Mouse (Mus musculus) fibroblast of lung, adult 2 months (primary cell): Measurements from ENCODE around the gene Spin1.
"Not testable (repeated sequence)": the region's sequence is repeated elsewhere in the genome, so short reads cannot be mapped to it uniquely, and the experiment has no call there.

Experiments used
- DNase-seq: peaks from one replicate; pipeline ENCODE4 v3.0.0-alpha.2; 2011; ENCODE audit warnings: low read depth

Gene Spin1

DNA sequence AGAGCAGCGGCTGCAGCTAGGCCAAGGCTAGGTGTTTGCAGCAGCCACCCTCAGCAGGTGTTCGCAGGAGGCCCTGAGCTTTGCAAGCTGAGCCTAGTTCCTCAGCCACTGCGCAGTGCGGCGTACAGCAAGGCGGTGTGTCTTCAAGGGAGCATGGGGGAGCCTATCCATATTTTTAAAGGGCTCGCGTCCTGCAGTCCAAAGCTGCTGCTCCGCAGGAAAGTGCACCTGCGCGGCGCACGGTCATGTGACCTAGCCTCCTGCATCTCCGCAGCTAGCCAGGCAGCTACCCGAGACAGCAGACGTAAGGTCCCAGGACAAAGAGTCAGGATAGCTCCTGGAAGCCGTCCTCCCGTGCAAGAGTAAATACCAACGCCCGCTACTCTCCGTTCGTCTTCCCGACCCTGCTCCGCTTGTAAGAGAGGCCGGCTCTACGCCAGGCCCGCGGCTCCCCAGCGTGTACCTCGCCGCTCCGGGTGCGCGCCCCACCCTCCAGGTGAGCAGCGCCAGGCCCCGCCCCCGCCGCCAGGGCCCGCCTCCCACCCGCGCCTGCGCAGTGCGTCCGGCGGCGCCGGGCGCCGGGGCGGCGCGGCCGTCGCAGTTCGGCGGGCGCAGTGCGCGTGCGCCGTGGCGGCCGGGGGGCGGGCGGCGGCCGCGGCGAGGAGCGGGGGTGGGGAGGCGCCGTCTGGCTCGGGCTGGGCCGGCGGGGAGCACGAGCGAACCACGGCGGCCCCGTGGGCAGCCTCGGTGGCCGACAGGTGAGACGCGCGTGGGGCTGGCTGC lies at the start of gene Spin1:
Spin1 (plus strand) TSS at position 648 of the 783 bp plus-strand sequence.
- no peak for DNase-seq

DNA sequence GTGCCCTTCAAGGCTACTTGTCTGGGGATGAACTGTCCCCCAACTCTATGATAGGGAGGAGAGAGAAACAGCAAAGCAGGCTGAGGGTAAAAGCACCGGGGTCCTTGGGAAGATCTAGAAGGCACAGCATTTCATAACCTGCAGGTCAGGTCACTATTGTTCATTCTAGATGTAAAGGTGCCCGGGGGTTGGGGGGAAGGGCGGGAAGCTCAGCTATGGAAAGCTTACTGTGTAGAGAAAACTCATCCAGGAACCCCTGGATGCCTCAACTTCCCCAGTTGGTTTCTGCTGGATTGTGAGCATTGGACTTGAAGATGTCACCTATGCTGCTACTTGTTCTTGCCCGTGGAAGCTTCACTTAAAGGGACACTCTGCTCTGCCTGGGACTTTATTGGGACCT lies 49.7 kb upstream of the Spin1 start:
- DNase-seq = no peak

DNA sequence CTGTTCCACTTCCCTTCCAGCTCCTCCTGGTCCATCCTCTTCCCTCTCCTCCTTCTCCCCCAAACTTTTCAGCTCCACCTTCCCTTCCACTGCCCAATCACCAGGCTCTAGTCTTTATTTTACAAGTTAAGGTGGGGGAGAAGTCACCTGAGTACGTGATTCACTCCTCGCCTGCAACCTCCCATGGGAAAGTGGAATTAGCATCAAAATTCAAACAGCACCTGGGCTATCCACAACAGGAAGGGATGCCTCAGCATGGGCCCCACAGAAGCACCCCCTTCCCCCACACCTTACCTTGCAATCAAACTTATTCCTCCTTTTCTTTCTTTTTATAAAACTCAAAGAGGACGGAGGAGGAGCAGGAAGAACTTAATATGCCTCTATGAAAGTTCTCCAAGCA lies 48.3 kb upstream of the Spin1 start:
- no peak for DNase-seq

DNA sequence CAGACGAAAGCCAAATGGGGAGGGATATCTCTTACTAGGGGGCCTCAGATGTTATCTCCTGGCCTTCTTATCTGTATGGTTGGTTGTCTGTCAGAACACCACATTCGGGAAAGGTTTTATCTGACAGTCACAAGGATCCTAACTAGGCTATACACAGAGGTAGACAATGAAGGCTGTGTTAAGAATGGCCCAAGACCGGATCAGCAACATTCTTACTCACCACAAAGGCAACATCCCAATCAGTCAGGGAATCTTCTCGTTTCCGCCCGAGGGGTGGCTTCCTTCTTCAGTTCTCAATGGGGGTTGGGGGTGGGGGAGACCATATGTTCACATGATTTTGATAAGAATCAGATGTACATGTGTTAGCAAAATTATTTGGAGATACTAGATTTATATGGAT lies 37.7 kb upstream of the Spin1 start:
- DNase-seq = no peak

DNA sequence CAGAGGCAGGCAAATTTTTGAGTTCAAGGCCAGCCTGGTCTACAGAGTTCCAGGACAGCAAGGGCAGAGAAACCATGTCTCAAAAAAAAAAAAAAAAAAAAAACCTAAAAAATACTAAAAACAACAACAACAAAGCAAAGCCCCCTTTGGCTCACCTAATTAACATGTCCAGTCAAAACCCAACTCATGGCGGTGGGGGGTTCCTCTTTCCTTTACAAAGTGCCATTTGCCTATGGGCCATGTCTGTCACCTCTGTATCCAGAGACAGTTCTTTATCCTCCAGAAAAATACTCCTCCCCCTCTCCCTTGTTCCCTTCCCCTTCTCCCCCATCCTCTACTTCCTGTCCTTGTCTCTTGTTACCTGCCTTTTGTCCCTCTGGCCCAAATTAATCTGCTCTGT lies 37.0 kb upstream of the Spin1 start:
- no peak for DNase-seq

DNA sequence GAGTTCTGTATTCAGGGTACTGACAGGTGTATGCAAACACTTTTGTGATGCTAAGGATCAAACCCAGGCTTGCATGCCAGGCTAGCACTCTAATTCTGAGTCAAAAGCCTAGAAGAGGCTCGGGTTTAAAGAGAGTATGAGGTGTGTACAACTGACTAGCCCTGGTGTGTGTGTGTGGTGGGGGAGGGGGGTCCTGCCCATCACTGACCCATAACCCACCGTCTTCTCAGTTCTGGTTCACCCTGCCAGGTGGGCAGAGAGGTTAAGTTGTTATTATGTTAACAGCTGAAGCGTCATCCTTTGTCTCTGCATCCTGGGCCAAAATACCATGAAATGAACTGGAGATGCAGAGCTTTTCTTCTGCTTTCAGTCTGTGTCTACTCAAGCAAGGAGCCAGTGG lies 36.3 kb upstream of the Spin1 start:
- DNase-seq = no peak

DNA sequence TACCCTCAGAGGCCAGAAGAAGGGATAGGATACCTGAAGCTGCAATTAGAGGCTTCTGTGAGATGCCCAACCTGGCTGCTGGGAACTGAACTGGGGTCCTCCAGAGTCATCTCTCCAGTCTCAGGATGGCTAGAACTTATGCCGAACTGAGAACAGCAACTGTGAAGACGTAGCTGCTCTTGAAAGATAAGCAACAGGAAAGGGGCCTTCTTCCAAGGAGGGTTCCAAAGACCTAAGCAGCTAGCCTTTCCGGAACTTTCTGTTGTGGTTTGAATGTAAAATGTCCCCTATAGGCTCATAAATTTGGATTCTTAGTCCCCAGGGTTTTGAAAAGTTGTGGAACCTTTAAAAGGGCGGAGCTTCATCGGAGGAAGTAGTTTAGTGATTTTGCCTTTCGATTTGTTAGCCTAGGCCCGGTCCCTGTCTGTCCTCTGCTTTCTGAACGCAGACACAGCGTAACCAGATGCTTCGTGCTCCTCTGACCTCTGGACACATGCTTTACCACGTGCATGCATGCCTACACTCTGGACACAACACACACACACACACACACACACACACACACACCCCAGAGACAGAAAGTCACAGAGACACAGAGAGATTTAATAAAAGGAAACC lies 29.5 kb upstream of the Spin1 start:
- no peak for DNase-seq

DNA sequence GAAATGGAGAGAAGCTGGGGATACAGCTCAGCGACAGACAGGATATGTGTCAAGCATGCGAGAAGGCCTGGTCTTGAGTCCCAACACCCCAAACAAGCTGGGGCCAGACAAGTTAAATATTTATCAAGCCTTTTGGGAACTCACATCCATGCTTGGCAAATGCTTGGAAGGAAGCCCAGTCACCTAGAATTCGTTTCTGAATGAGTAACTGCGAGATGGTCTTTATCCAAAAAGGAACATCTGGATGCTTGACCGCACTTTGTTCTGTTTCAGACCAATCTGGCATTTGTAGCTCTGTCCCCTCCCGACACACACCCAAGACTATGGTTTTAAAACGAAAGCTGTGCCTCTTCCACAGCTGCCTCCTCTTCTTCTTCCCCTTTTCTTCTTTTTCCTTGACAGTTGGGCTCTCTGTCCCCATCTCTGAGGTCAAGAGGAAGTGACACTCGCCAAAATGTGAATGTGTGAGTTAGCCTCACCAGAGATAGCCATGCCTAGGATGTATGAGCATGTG lies 28.9 kb upstream of the Spin1 start:
- DNase-seq = peak; percentile 63

DNA sequence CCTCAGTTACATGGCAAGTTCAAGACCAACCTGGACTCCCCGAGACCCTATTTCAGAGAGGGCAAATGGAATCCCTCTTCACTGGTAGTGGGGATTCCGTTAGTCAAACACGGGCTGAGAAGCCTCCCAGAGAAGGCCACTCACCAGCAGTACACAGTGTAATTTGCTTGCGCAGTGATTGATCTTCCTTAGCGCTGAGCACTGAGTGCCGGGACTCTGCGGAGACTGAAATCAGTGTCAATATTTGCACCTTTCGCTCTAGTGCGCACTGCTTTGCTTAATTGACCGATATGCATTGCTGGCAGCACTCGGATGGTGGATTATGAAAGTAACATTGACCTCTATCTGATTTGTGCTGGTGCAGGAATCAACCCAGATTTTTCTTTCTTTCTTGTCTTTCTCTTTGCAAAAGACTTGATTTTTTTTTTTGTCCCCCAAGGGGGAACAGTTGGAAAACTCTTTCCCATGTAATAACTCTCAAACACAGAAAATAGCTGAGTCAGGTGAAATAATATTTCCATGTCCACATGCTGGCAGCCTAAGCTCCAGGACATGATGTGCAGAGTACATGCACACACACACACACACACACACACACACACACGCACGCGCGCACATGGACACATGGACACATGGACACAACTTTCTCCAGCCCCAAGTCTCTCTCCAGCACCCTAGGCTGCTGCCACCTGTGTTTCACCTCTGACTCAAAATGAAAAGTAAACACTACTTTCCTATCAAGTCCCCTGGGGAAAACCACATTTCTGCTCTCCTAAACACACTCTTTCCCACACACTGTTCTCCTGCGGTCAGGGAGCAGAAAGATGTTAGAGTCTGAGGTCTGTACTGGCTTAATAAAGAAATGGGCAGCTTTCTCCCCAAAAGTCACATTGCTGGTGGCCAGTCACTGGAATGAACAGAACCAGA lies 27.5 kb upstream of the Spin1 start:
- DNase-seq = no peak

DNA sequence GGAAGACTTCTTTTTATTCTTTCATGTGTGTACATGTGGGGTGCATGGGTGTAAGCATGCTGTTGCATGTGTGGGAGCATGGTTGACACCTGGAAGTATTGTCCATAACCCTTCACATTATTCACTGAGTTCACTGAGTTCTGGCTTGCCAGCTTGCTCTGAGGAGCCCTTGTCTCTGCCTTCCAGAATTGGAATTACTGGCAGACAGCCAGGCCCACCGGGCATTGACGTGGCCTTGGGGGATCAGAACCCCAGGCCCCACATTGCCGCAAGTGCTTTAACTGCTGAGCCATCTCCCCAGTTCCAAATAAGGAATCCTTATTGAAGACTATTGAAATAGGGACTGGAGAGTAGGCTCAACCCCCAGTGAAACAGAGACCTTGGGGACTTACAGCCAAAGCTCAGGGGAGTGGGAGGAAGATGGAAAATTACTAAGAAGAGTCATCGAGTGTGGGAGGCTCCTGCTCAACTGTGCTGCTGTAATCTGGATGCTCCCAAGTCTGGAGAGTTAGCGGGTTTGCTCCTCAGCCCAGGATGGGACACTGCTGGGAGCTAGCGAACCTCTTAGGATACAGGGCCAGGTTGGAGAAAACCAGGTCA lies 26.5 kb upstream of the Spin1 start:
- DNase-seq = no peak

DNA sequence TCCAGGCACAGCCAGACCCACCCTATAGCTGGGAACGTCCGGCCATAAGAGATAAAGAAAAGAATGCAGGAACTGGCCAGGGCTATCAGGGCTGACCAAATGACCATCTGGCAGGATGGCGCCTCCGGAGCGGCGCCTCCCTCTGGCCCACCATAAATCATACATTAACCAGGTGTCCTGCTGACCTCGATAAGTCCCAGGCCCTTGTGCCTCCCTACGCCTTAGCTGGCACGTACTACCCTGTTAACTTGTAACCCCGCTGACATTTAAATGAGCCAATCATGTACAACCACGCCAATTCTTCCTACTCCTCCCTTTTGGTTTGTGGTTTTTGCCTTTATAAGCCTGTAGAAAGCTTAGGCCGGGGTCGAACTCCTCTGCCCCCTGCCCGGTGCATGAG lies 24.5 kb upstream of the Spin1 start:
- not testable (repeated sequence) for DNase-seq

DNA sequence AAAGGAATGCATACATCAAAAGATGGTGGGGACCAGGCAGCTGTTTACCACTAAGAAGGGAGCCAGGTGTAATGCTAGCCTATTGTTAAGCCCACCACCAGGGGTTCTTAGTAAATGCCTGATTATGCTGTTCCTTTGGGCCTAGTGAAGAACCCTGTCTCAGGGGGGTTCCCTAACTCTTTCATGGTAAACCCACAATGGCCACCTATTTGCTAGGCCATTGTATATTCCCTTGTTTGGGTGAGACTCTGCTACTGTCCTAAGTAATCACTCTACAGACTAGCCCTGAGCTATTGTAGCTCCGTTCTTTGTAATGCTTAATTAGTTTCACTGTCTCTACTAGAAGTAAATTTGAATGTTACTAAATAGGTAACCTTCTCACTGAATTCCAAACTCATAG lies 22.1 kb upstream of the Spin1 start:
- DNase-seq = not testable (repeated sequence)

DNA sequence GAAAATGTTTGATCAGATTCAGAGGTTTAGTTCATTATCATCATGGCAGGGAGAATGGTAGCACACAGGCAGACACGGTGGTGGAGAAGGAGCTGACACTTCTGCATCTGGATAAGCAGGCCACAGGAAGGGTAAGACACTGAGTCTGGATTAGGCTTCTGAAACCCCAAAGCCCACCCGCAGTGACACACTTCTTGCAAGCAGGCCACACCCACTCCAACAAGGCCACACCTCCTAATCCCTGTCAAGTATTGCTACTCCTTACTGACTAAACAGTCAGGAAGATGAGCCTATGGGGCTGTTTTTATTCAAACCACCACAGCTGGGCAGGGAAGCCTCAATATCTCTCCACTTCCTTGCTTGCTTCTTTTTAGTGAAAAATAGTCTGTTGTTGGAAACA lies 19.9 kb upstream of the Spin1 start:
- DNase-seq = no peak

DNA sequence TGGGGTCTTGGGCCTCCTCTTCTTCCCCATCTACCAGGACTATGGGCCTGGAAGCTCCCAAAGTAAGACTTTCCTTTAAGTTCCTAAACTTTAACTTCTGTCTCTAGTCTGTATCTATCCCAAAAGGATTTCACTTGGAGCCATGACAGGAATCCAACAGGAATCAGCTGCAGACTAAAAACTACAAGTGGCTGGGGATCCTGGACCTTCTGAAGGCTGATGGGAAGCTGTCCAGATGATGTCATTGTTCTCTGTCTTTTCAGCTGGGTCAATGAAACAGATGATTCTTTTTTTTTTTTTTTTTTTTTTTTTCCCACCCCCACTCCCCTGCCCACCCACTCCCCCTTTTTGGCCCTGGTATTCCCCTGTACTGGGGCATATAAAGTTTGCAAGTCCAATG lies 16.4 kb upstream of the Spin1 start:
- DNase-seq = no peak

DNA sequence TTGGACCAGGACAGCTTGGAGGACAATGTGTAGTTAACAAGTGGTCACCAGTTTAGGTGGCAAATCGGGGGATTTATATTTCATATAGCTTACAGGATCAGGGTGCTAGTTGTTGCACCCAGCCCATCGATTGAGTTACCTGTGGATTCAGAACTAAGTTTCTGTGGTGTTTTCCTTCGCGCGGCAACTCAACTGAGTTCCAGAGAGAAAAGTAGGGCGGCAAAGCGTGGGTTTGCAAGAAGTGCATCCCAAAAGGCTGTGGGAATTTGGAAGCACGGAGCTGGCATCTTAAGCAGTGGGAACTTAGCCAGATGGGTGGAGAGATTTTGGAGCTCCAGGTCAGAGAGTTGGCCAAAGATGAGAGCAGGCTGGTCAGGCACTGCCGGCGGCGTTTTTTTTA lies 14.7 kb upstream of the Spin1 start:
- no peak for DNase-seq

DNA sequence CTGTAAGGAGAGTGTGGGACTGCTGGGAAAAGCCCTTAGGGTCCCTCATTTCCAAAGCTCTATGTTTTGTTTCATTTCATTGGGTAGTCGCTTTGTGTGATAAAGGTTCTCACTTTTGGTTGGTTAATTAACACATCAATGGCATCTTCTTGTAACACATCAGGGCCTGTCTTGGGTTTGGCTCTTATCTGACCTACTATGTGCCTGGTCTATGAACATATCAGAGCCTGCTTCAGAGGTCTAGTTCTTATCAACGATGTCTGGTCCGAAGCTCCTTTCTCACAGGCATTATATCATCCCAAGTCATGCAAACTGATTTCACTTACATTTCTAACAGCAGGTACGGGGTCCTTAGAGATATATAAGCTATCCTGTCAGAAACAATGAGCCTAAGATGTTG lies 13.4 kb upstream of the Spin1 start:
- no peak for DNase-seq

DNA sequence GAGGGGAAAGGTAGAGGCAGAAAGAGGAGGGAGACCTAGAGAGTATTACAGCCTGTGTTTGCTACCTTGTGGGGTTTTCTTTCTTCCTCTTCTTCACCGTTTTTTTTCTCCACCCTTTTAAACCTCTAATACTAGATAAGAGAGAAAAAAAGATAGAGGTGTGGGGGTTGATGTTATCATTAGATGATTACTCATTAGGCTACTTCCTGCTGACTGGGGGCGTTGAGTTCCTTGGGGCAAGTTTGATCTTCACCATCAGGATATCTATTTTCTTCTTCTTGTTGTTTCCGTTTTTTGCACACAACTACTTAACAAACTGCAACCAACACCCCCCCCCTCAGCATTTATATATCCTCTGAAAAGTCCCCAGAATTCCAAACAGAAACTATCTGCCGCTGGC lies 12.5 kb upstream of the Spin1 start:
- no peak for DNase-seq

DNA sequence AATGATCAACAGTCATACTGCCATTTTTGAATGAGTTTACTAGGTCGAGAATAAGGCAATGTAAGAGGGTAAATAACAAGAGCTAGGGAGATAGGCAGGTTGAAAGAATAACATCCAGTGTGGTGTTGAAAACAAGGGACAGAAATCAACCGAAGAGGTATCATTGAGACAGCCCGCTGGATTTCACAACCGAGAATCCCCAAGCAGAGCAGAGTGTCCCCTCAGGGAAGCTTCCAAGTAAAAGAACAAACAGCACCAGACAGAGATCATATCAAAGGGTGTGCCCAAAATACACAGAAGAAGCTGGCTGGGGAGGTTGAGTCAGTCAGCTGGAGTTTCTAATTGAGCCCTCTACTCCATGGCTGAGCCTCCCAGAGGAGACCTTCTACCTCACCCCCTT lies 11.6 kb upstream of the Spin1 start:
- DNase-seq = no peak

DNA sequence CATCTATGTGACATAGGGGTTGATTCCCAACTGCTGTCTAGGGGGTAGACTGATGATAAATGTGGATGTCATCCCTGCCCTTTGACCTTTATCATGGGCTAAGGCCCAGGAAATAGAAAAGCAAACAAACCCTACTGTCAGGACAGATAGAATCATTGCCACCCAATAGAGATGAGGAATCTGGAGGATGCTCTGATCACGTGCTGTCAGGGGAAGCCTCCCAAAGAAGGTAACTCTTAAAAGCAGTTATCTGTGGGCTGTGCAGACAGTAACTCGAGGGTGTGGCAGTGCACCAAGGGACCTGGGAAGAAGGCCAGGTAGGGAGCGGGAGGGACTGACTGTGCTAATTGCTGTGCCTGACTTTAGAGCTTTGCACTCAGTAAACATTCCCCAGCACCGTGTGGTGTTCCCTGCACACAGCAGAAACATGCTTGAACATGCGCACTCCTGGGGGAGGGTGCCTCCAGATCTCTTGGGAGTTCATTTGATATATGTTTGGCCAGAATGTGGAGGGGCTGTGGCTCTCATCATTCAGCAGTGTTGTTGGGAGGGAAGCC lies 10.5 kb upstream of the Spin1 start:
- no peak for DNase-seq

DNA sequence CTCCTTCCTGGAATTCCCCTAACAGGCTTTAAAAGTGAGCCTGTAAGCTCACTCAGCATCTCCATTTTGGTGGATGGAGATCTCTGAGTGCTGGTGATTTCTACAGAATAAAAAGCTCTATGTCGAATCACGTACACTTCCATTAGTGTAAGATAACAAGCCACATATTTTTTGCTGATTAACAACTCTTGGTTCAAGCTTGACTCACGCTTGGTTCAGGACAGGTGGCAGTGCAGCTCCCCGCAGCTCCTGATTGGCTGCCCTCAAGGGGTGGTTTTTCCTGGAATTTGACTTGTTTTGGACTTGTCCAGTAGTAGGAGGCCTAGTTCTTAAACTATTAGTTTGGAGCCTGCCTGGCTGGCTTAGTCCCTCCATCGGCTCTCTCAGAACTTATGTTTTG lies 7.2 kb upstream of the Spin1 start:
- DNase-seq = no peak

DNA sequence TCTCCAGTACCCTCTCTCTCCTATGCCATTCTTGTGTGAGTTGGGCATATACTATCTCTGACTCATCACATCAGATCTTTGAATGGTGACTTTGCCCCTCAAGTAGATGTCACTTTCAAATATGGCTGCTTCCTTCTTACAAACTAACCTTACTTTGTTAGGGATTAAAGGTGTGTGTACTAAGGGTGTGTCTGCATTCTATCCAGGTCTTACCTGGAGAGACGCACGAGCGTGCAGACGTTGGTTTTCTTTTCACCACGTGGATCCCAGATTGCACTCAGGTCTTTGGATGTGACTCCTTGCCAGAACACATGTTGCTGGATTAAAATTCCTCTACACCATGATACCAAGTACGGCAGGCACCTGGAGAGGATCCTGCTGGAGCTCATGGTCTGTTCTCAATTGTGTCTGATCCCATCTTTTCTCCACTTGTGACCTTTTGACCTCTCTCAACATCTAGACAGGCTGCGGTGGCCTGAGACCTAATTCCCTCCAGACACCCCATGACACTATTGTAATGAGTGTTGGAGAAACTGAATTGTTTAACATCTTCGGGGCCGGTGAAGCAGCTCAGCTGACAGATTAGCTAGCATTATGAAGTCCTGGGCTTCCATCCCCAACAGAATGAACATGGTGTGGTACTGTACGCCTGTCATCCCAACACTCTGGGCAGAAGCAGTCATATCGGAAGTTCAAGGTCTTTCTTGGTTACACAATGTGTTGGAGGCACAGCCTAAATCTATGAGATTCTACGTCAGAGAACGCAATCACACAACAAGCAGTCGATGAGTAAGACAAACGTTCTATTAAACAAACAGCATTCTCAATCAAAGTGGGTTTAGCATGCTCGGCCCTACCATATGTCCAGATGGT lies 6.1 kb upstream of the Spin1 start:
- DNase-seq = no peak
